In genomic region chr6:30162091-30162490, GRCm38 (mm10) we compare ENCODE assay signal across 14 mouse cellular contexts.
DNase-seq lines count a peak whose midpoint lies in the region; ATAC-seq and TF ChIP-seq lines count a peak whose summit lies in the region.
"Had no signal": no experiment of that assay in that cellular context is flagged by ENCODE, and none has a peak within 500 bp of the region (broad histone marks: within the 10 kb centered on the region; RNA-seq: fewer than 3 reads in every experiment).

No protein-coding gene starts in this region.

- H3K4me3 ChIP-seq in hindbrain, embryonic 10.5 days = no peak overlapping the region
- H3K4me3 ChIP-seq in hindbrain, embryonic 13.5 days = no peak overlapping the region
- no peak overlapping the region for H3K4me3 ChIP-seq in myocyte
- H3K4me3 ChIP-seq: erythroblast, embryonic 14.5 days; liver, embryonic 15.5 days had no signal

- DNase-seq in embryo, embryonic 11 days = peak; percentile 43
- DNase-seq in embryo, embryonic 9.5 days (ENCODE audit: extremely low spot score) = no peak
- DNase-seq in hindbrain, embryonic 10.5 days (ENCODE audit: low spot score) = peak; percentile 28
- peak; percentile 93 for DNase-seq in NIH3T3 (ENCODE audit: low read depth)
- DNase-seq in urinary bladder, postnatal 10 days (ENCODE audit: low spot score) = no peak
- DNase-seq: kidney, adult 9 months; layer of hippocampus, adult 9-11 months had no signal

- H3ac ChIP-seq in myocyte (ENCODE audit: control insufficient read depth, insufficient read length) = no peak overlapping the region

- no peak for TF ChIP-seq POLR2A in myocyte (IDR thresholded peaks at IDR 0.05; ENCODE audit: insufficient read length, low read depth)

- H3K9ac ChIP-seq in hindbrain, embryonic 13.5 days = no peak overlapping the region
- H3K9ac ChIP-seq: hindbrain, embryonic 14.5 days; liver, embryonic 15.5 days had no signal

- WGBS in hindbrain, embryonic 10.5 days = 59% methylated on average over 7 of the region's 7 CpGs
- 64% methylated on average over 7 of the region's 7 CpGs for WGBS in hindbrain, embryonic 13.5 days

- no peak overlapping the region for H3K27ac ChIP-seq in hindbrain, embryonic 10.5 days
- H3K27ac ChIP-seq in hindbrain, embryonic 13.5 days = no peak overlapping the region
- H3K27ac ChIP-seq: hindbrain, embryonic 14.5 days; liver, embryonic 15.5 days had no signal

- no peaks in the 10 kb centered on the region; the same call in 1 of the 2 replicates for H3K36me3 ChIP-seq in hindbrain, embryonic 10.5 days
- H3K36me3 ChIP-seq in hindbrain, embryonic 13.5 days = no peaks in the 10 kb centered on the region
- H3K36me3 ChIP-seq in myocyte (ENCODE audit: control insufficient read depth, insufficient read depth) = no peaks in the 10 kb centered on the region
- H3K36me3 ChIP-seq: liver, embryonic 15.5 days had no signal

- no peak for ATAC-seq in hindbrain, embryonic 13.5 days (ENCODE audit: low FRiP score)
- no peak for ATAC-seq in erythroid progenitor cell, adult 5-6 weeks (replicated peaks; ENCODE audit: low FRiP score, poor library complexity, severe bottlenecking)
- ATAC-seq: activated CD4-positive, CD25-positive, alpha-beta regulatory T cell, adult 4 months had no signal

- H3K4me1 ChIP-seq in hindbrain, embryonic 10.5 days (replicated peaks) = peaks cover 45% of the 10 kb centered on the region
- peaks cover 10% of the 10 kb centered on the region for H3K4me1 ChIP-seq in hindbrain, embryonic 13.5 days (replicated peaks)

- H3K9me3 ChIP-seq in hindbrain, embryonic 10.5 days = no peaks in the 10 kb centered on the region
- H3K9me3 ChIP-seq in hindbrain, embryonic 13.5 days = no peaks in the 10 kb centered on the region
- H3K9me3 ChIP-seq: liver, embryonic 15.5 days had no signal

- H3K4me2 ChIP-seq in hindbrain, embryonic 13.5 days = no peak overlapping the region
- H3K4me2 ChIP-seq in myocyte (ENCODE audit: low read depth) = peak overlapping the region; percentile 30
- H3K4me2 ChIP-seq: hindbrain, embryonic 14.5 days; liver, embryonic 15.5 days had no signal

- H3K27me3 ChIP-seq in hindbrain, embryonic 10.5 days (ENCODE audit: insufficient read depth, poor library complexity, severe bottlenecking) = peaks cover 10% of the 10 kb centered on the region; the same call in 1 of the 2 replicates
- peaks cover 9% of the 10 kb centered on the region; the same call in 1 of the 2 replicates for H3K27me3 ChIP-seq in hindbrain, embryonic 13.5 days
- no peaks in the 10 kb centered on the region for H3K27me3 ChIP-seq in myocyte (ENCODE audit: control insufficient read depth, insufficient read depth, insufficient read length)

- H3K79me2 ChIP-seq in myocyte (ENCODE audit: control insufficient read depth, insufficient read depth) = no peaks in the 10 kb centered on the region

TF ChIP-seq in myocyte, 11 proteins besides CTCF, POLR2A, EP300 and RAD21:
- TF ChIP-seq E2F4 (IDR thresholded peaks at IDR 0.05; ENCODE audit: insufficient read depth) (no peak), REST (IDR thresholded peaks at IDR 0.05; ENCODE audit: insufficient read depth, insufficient read length) (no peak), SRF (IDR thresholded peaks at IDR 0.05; ENCODE audit: control insufficient read depth, insufficient read length, low read depth) (no peak), MYOG (IDR thresholded peaks at IDR 0.05; ENCODE audit: control insufficient read depth in 1 of 3, insufficient read depth in 1 of 3, insufficient read length in 2 of 3, low read depth in 2 of 3) (no peak), USF1 (IDR thresholded peaks at IDR 0.05; ENCODE audit: low read depth) (no peak), MYOD1 (IDR thresholded peaks at IDR 0.05; ENCODE audit: control insufficient read depth in 1 of 3, insufficient read length in 2 of 3, low read depth in 2 of 3) (no peak), CEBPB (IDR thresholded peaks at IDR 0.05; ENCODE audit: insufficient read depth, poor library complexity, severe bottlenecking) (no peak), TCF3 (IDR thresholded peaks at IDR 0.05; ENCODE audit: insufficient read length, low read depth) (no peak), TCF12 (IDR thresholded peaks at IDR 0.05; ENCODE audit: insufficient read depth, poor library complexity, severe bottlenecking) (no peak), POLR2AphosphoS2 (IDR thresholded peaks at IDR 0.05; ENCODE audit: insufficient read length, low read depth) (no peak), MAX (IDR thresholded peaks at IDR 0.05; ENCODE audit: low read depth) (no peak)

Comparison
In these comparisons a context has a peak if more than half of its experiments do, and no peak if none do; other contexts are left out.
1. DNase-seq: peak in embryo, embryonic 11 days (single experiment), hindbrain, embryonic 10.5 days (single experiment) and NIH3T3 (single experiment); none in embryo, embryonic 9.5 days (single experiment) and urinary bladder, postnatal 10 days (single experiment).